8 mouse cellular contexts compared by ENCODE assay signal in genomic region chr14:46385701-46386477, GRCm38 (mm10). TPM values are rescaled to one million over a fixed set of nuclear protein-coding genes. Genes with fewer than 3 reads are reported as not detected.
DNase-seq lines count a peak whose midpoint lies in the region; ATAC-seq and TF ChIP-seq lines count a peak whose summit lies in the region.

No protein-coding gene starts in this region.

- H3K27me3 ChIP-seq in hindbrain, embryonic 11.5 days (ENCODE audit: control insufficient read depth, insufficient read depth, low read length) = peaks cover 57% of the 10 kb centered on the region
- peaks cover 93% of the 10 kb centered on the region for H3K27me3 ChIP-seq in liver, embryonic 12.5 days (replicated peaks)
- H3K27me3 ChIP-seq in small intestine, adult 2 months (ENCODE audit: control insufficient read depth, insufficient read depth, low read length) = peaks cover 45% of the 10 kb centered on the region

- DNase-seq in Muller cell, postnatal 12 days (ENCODE audit: inconsistent ontology term) = peak; percentile 37
- peak; percentile 70 for DNase-seq in embryo, embryonic 11 days
- peak; percentile 59 for DNase-seq in hindbrain, embryonic 11.5 days (ENCODE audit: low spot score)
- DNase-seq in cerebellum, adult 9-10 months = no peak
- no peak for DNase-seq in spleen, postnatal 14 days (ENCODE audit: low spot score in 2 of 2)
- no peak for DNase-seq in cerebellum, adult 11-12 months

- no peaks in the 10 kb centered on the region for H3K36me3 ChIP-seq in hindbrain, embryonic 11.5 days (ENCODE audit: control insufficient read depth, insufficient read depth, low read length)
- H3K36me3 ChIP-seq in liver, embryonic 12.5 days = no peaks in the 10 kb centered on the region
- peaks cover 3% of the 10 kb centered on the region for H3K36me3 ChIP-seq in small intestine, adult 2 months (ENCODE audit: control insufficient read depth, insufficient read depth, low read length)

- TF ChIP-seq POLR2A in small intestine, adult 2 months (IDR thresholded peaks at IDR 0.05; ENCODE audit: low read depth, low read length) = no peak

- no peak overlapping the region for H3K9ac ChIP-seq in hindbrain, embryonic 11.5 days (ENCODE audit: low read depth, low read length)
- H3K9ac ChIP-seq in liver, embryonic 12.5 days = peak overlapping the region; percentile 27; the same call in 1 of the 2 replicates

- ATAC-seq in hindbrain, embryonic 11.5 days (ENCODE audit: low FRiP score) = no peak
- ATAC-seq in liver, embryonic 12.5 days = no peak

- H3K27ac ChIP-seq in hindbrain, embryonic 11.5 days (ENCODE audit: low read depth, low read length) = no peak overlapping the region
- H3K27ac ChIP-seq in liver, embryonic 12.5 days = no peak overlapping the region
- H3K27ac ChIP-seq in small intestine, adult 2 months (ENCODE audit: insufficient read depth, low read depth, low read length) = peak overlapping the region; percentile 57

- peak overlapping the region; percentile 48 for H3K4me3 ChIP-seq in hindbrain, embryonic 11.5 days (ENCODE audit: low read depth, low read length)
- H3K4me3 ChIP-seq in liver, embryonic 12.5 days = peak overlapping the region; percentile 56
- peak overlapping the region; percentile 67 for H3K4me3 ChIP-seq in small intestine, adult 2 months (ENCODE audit: low read depth, low read length)

- under 1% methylated on average over 39 of the region's 39 CpGs for whole genome bisulfite sequencing in hindbrain, embryonic 11.5 days
- 2% methylated on average over 39 of the region's 39 CpGs for WGBS in liver, embryonic 12.5 days (ENCODE audit: insufficient replicate concordance)
- 2% methylated on average over 39 of the region's 39 CpGs for WGBS in small intestine, adult 2 months

- H3K4me1 ChIP-seq in hindbrain, embryonic 11.5 days (replicated peaks; ENCODE audit: control insufficient read depth, insufficient read depth, low read length) = 0 out of 2 replicates have a peak, but pooled peaks cover 5% of the 10 kb centered on the region
- H3K4me1 ChIP-seq in liver, embryonic 12.5 days = peaks cover 32% of the 10 kb centered on the region
- H3K4me1 ChIP-seq in small intestine, adult 2 months (ENCODE audit: control insufficient read depth, insufficient read depth, insufficient read length, low read length) = no peaks in the 10 kb centered on the region; the same call in 1 of the 2 replicates

- peak overlapping the region; percentile 81 for H3K4me2 ChIP-seq in hindbrain, embryonic 11.5 days (replicated peaks; ENCODE audit: low read depth, low read length)
- peak overlapping the region; percentile 74 for H3K4me2 ChIP-seq in liver, embryonic 12.5 days

- H3K9me3 ChIP-seq in hindbrain, embryonic 11.5 days (ENCODE audit: control insufficient read depth, low read length) = no peaks in the 10 kb centered on the region
- H3K9me3 ChIP-seq in liver, embryonic 12.5 days (replicated peaks) = no peaks in the 10 kb centered on the region

- TF ChIP-seq CTCF in small intestine, adult 2 months (IDR thresholded peaks at IDR 0.05; ENCODE audit: extremely low read depth, insufficient read length, insufficient replicate concordance, low read depth, low read length) = no peak

RNA-seq across cellular contexts. Expression of gene Bmp4, which starts 4.6 kb away (rescaled TPM):
- polyA plus RNA-seq in hindbrain, embryonic 11.5 days (2014; fragmentation: Nextera tagmentation; extraction: Ambion mirVana) = 11.4 and 12.3 TPM in 2 replicates
- 2.4 and 3.2 TPM in 2 replicates for polyA plus RNA-seq in liver, embryonic 12.5 days (2016; fragmentation: Nextera tagmentation; extraction: Ambion mirVana)
- 19.4 and 37.1 TPM in 2 replicates for polyA plus RNA-seq in small intestine, adult 2 months (2012; rRNA removed)

RNA-seq across cellular contexts. Expression of gene Gm15217, which starts 6.7 kb away (rescaled TPM):
- polyA plus RNA-seq in hindbrain, embryonic 11.5 days (2014; fragmentation: Nextera tagmentation; extraction: Ambion mirVana) = not detected in 2 replicates
- polyA plus RNA-seq in liver, embryonic 12.5 days (2016; fragmentation: Nextera tagmentation; extraction: Ambion mirVana) = not detected in 2 replicates
- polyA plus RNA-seq in small intestine, adult 2 months (2012; rRNA removed) = not detected in 2 replicates

Comparison
In these comparisons a context has a peak if more than half of its experiments do, and no peak if none do; other contexts are left out.
1. DNase-seq: peak in Muller cell, postnatal 12 days (single experiment), embryo, embryonic 11 days (single experiment) and hindbrain, embryonic 11.5 days (single experiment); none in cerebellum, adult 9-10 months (single experiment), spleen, postnatal 14 days (0 of 2) and cerebellum, adult 11-12 months (single experiment).
2. Peak in every context shown above with its lines, with median percentiles within 50 percentile points of each other: H3K4me3 ChIP-seq.